Mouse (Mus musculus): ENCODE results near the gene Cast. TPM values are rescaled to one million over a fixed set of nuclear protein-coding genes. Genes with fewer than 3 reads are reported as not detected.

The Cast gene
- total and polyA plus RNA-seq, 3 experiments, result 15.3 to 24.9 (median 21.0) TPM

DNA sequence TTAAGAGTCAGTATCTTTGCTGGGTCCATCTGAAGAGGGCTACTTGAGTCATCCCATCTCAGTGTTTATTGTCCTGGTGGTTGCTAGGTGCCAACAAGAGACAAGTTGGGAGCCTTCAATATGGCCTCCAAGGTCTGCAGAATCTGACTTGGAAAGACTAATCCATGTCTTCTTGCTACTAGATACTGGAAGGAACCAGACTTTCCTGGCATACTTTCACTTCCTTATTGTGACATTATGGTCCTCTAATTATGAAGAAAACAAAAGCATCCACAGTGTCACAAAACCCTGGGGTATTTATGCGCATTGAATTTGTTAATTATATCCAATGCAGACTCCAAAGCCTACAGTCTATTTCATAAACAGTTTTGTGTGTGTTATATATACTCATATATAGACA, 7.1 kb upstream of the Cast start:
- Histone ChIP-seq H3K79me2 (replicated peaks; ENCODE audit: control insufficient read depth, extremely low read depth, insufficient read depth, poor library complexity, severe bottlenecking) (no peaks in the 10 kb centered on the region), H3K9me3 (replicated peaks; ENCODE audit: low read length) (no peaks in the 10 kb centered on the region), H3K4me2 (ENCODE audit: insufficient read depth, low read depth, poor library complexity, severe bottlenecking) (no peak overlapping the region), H3K27ac (ENCODE audit: insufficient read depth, low read depth) (no peak overlapping the region), H3K4me3 (replicated peaks in 1 of 3; ENCODE audit: low read depth in 2 of 3, low read length in 2 of 3, poor library complexity in 1 of 3) (no peak overlapping the region), H3K9ac (ENCODE audit: insufficient read depth, low read depth) (no peak overlapping the region), H3K4me1 (ENCODE audit: control insufficient read depth in 1 of 2, insufficient read depth in 2 of 2) (peaks cover 0 to 6% of the 10 kb centered on the region in 2 experiments; a peak in 1 of 4 replicates), H3K27me3 (replicated peaks) (no peaks in the 10 kb centered on the region), H3K36me3 (replicated peaks in 1 of 2; ENCODE audit: control insufficient read depth in 1 of 2, insufficient read depth in 1 of 2, low read length in 1 of 2) (no peaks in the 10 kb centered on the region)
- no peak for DNase-seq (ENCODE audit: extremely low read depth)
- dilution Hi-C loops (cut with MboI; ENCODE audit: extremely low pct_ligation_motif_present, extremely low pct_unique_long_range_greater_than_20kb, low sequenced_read_pairs), result no loop called here
- in situ Hi-C loops (cut with MboI; ENCODE audit: low pct_ligation_motif_present, low pct_unique_long_range_greater_than_20kb, low sequenced_read_pairs), result no loop called here
- TF ChIP-seq IRF4 (IDR thresholded peaks at IDR 0.05; ENCODE audit: low read depth, low read length) (0 out of 2 replicates have a peak, but pooled peaks have one; percentile 17), USF1 (IDR thresholded peaks at IDR 0.05; ENCODE audit: low read depth, low read length) (no peak), TCF12 (IDR thresholded peaks at IDR 0.05; ENCODE audit: low read depth, low read length) (no peak)

GRCm38 (mm10) chr13:74807446-74808151, 1.0 kb downstream of the Cast start:
- no peaks in the 10 kb centered on the region for H3K9me3 ChIP-seq (replicated peaks; ENCODE audit: low read length)
- TF ChIP-seq CHD2 (IDR thresholded peaks at IDR 0.05; ENCODE audit: low read length) (0 out of 2 replicates have a peak, but pooled peaks have one; percentile 17), JUN (IDR thresholded peaks at IDR 0.05; ENCODE audit: insufficient read depth, low read depth, low read length) (no peak), NELFE (IDR thresholded peaks at IDR 0.05; ENCODE audit: low read depth, low read length) (no peak; the same call in 1 of the 2 replicates), SIN3A (IDR thresholded peaks at IDR 0.05; ENCODE audit: low read length) (peak; percentile 74), TCF12 (IDR thresholded peaks at IDR 0.05; ENCODE audit: low read depth, low read length) (peak; percentile 42; the same call in 1 of the 2 replicates), POLR2A (IDR thresholded peaks at IDR 0.05; ENCODE audit: low read depth, low read length) (peak; percentile 36; the same call in 1 of the 2 replicates), ETS1 (conservative IDR thresholded peaks at IDR 0.05; ENCODE audit: low read depth, low read length) (0 out of 2 replicates have a peak, but pooled peaks have one; percentile 10), BHLHE40 (IDR thresholded peaks at IDR 0.05; ENCODE audit: low read depth, low read length) (peak; percentile 51; the same call in 1 of the 2 replicates), JUND (conservative IDR thresholded peaks at IDR 0.05; ENCODE audit: low read depth, low read length) (no peak), KAT2A (IDR thresholded peaks at IDR 0.05; ENCODE audit: insufficient replicate concordance, low read length) (no peak), HCFC1 (IDR thresholded peaks at IDR 0.05; ENCODE audit: low read depth, low read length) (0 out of 2 replicates have a peak, but pooled peaks have one; percentile 3), MYC (IDR thresholded peaks at IDR 0.05; ENCODE audit: low read depth, low read length) (no peak), ZKSCAN1 (IDR thresholded peaks at IDR 0.05; ENCODE audit: borderline replicate concordance, low read depth, low read length) (no peak), MXI1 (IDR thresholded peaks at IDR 0.05; ENCODE audit: low read depth, low read length) (0 out of 2 replicates have a peak, but pooled peaks have one; percentile 8), EP300 (IDR thresholded peaks at IDR 0.05; ENCODE audit: low read length) (no peak)
- in situ Hi-C loops (cut with MboI; ENCODE audit: low pct_ligation_motif_present, low pct_unique_long_range_greater_than_20kb, low sequenced_read_pairs) (no loop called here), dilution Hi-C loops (cut with MboI; ENCODE audit: extremely low pct_ligation_motif_present, extremely low pct_unique_long_range_greater_than_20kb, low sequenced_read_pairs) (no loop called here)
- no peaks in the 10 kb centered on the region for H3K79me2 ChIP-seq (replicated peaks; ENCODE audit: control insufficient read depth, extremely low read depth, insufficient read depth, poor library complexity, severe bottlenecking)
- H3K9ac ChIP-seq (ENCODE audit: insufficient read depth, low read depth), result peak overlapping the region; percentile 68
- peak overlapping the region; percentile 73 to 85 (median 82) for H3K4me3 ChIP-seq (replicated peaks in 1 of 3; ENCODE audit: low read depth in 2 of 3, low read length in 2 of 3, poor library complexity in 1 of 3)
- no peak overlapping the region for H3K27ac ChIP-seq (ENCODE audit: insufficient read depth, low read depth)
- H3K27me3 ChIP-seq (replicated peaks), result no peaks in the 10 kb centered on the region
- peaks cover 2 to 18% of the 10 kb centered on the region in 2 experiments; a peak in 2 of 4 replicates for H3K4me1 ChIP-seq (ENCODE audit: control insufficient read depth in 1 of 2, insufficient read depth in 2 of 2)
- peak; percentile 82 for DNase-seq (ENCODE audit: extremely low read depth)
- H3K36me3 ChIP-seq (replicated peaks in 1 of 2; ENCODE audit: control insufficient read depth in 1 of 2, insufficient read depth in 1 of 2, low read length in 1 of 2), result no peaks in the 10 kb centered on the region
- peak overlapping the region; percentile 94 for H3K4me2 ChIP-seq (ENCODE audit: insufficient read depth, low read depth, poor library complexity, severe bottlenecking)
